In the genomic region with DNA sequence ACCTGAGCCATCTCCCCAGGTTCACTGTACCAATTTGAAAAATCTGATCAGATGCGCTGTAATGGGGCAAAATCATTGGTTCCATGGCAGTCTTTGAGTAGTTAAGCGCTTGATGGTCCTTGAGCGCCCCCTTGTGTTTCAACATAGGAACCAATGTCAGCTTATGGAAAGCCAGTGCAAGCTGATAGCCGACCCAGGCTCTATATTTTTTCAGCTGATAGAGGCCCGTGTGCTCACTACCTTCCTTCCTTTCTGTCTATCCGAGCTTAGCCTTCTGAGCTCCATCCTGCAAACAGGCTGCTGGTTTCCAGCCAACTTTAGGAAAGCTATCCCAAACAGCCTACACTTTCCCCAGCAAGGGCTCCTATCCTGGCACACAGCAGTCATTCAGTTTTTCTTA, we compare ENCODE assay signal across 8 mouse cellular contexts. TPM values are rescaled to one million over a fixed set of nuclear protein-coding genes. Genes with fewer than 3 reads are reported as not detected.
DNase-seq lines count a peak whose midpoint lies in the region; ATAC-seq and TF ChIP-seq lines count a peak whose summit lies in the region.

No protein-coding gene starts in this region.

- H3K9me3 ChIP-seq in kidney, embryonic 14.5 days (ENCODE audit: control insufficient read depth, low read length), result no peaks in the 10 kb centered on the region
- no peaks in the 10 kb centered on the region for H3K9me3 ChIP-seq in midbrain, postnatal 0 days (ENCODE audit: low read length)
- H3K9me3 ChIP-seq in stomach, embryonic 14.5 days (ENCODE audit: control insufficient read depth, low read depth, low read length), result no peaks in the 10 kb centered on the region

- H3K27ac ChIP-seq in kidney, embryonic 14.5 days (ENCODE audit: low read depth, low read length), result no peak overlapping the region
- no peak overlapping the region for H3K27ac ChIP-seq in midbrain, postnatal 0 days (ENCODE audit: low read depth, low read length)
- no peak overlapping the region for H3K27ac ChIP-seq in stomach, embryonic 14.5 days (ENCODE audit: low read length)

- no peak overlapping the region for H3K9ac ChIP-seq in kidney, embryonic 14.5 days (ENCODE audit: low read depth, low read length)
- no peak overlapping the region for H3K9ac ChIP-seq in midbrain, postnatal 0 days (replicated peaks; ENCODE audit: low read length, poor library complexity, severe bottlenecking)
- no peak overlapping the region; the same call in 1 of the 2 replicates for H3K9ac ChIP-seq in stomach, embryonic 14.5 days (replicated peaks; ENCODE audit: low read depth, low read length)

- ATAC-seq in kidney, embryonic 14.5 days (ENCODE audit: low FRiP score, low TSS enrichment), result no peak
- ATAC-seq in common myeloid progenitor, adult 5-6 weeks (replicated peaks; ENCODE audit: low read depth, poor library complexity, severe bottlenecking), result peak; percentile 82
- ATAC-seq in hematopoietic stem cell, adult 5-6 weeks (replicated peaks in 1 of 2; ENCODE audit: insufficient read depth in 1 of 2, low FRiP score in 2 of 2, low TSS enrichment in 1 of 2, low read depth in 1 of 2, poor library complexity in 2 of 2, severe bottlenecking in 2 of 2), result peak; percentile 58 to 77
- ATAC-seq in midbrain, postnatal 0 days (ENCODE audit: low FRiP score), result no peak
- 0 out of 2 replicates have a peak, but pooled peaks have one; percentile 15 for ATAC-seq in stomach, embryonic 14.5 days (ENCODE audit: insufficient number of reproducible peaks, insufficient read depth, low FRiP score, low read depth)

- H3K4me1 ChIP-seq in kidney, embryonic 14.5 days (ENCODE audit: control insufficient read depth, insufficient read depth, low read length), result no peaks in the 10 kb centered on the region
- H3K4me1 ChIP-seq in midbrain, postnatal 0 days (ENCODE audit: insufficient read depth, low read length), result no peaks in the 10 kb centered on the region
- H3K4me1 ChIP-seq in stomach, embryonic 14.5 days (ENCODE audit: control insufficient read depth, insufficient read depth, low read length), result 0 out of 2 replicates have a peak, but pooled peaks cover 3% of the 10 kb centered on the region

- peaks cover 11% of the 10 kb centered on the region for H3K27me3 ChIP-seq in kidney, embryonic 14.5 days (ENCODE audit: control insufficient read depth, insufficient read depth, low read length)
- H3K27me3 ChIP-seq in midbrain, postnatal 0 days (ENCODE audit: insufficient read depth, low read length), result 0 out of 2 replicates have a peak, but pooled peaks cover 7% of the 10 kb centered on the region
- H3K27me3 ChIP-seq in stomach, embryonic 14.5 days (ENCODE audit: control insufficient read depth, insufficient read depth, low read length), result 0 out of 2 replicates have a peak, but pooled peaks cover 2% of the 10 kb centered on the region

- intact Hi-C loops in left cerebral cortex, postnatal 10 days (cut with DNase I), result loop anchor here (2.0 to 5.0 kb wide), 2 partner anchors 61 to 178 kb away; a partner anchor contains a TSS

- H3K36me3 ChIP-seq in kidney, embryonic 14.5 days (ENCODE audit: control insufficient read depth, insufficient read depth, low read length), result no peaks in the 10 kb centered on the region
- H3K36me3 ChIP-seq in midbrain, postnatal 0 days (ENCODE audit: insufficient read depth, low read length), result no peaks in the 10 kb centered on the region
- H3K36me3 ChIP-seq in stomach, embryonic 14.5 days (ENCODE audit: control insufficient read depth, insufficient read depth, low read length), result no peaks in the 10 kb centered on the region

- H3K4me3 ChIP-seq in kidney, embryonic 14.5 days (ENCODE audit: low read length), result no peak overlapping the region
- H3K4me3 ChIP-seq in midbrain, postnatal 0 days (ENCODE audit: low read depth, low read length), result no peak overlapping the region
- no peak overlapping the region for H3K4me3 ChIP-seq in stomach, embryonic 14.5 days (ENCODE audit: low read depth, low read length)

- no peak overlapping the region for H3K4me2 ChIP-seq in kidney, embryonic 14.5 days (replicated peaks; ENCODE audit: low read depth, low read length)
- H3K4me2 ChIP-seq in midbrain, postnatal 0 days (ENCODE audit: low read depth, low read length, poor library complexity, severe bottlenecking), result no peak overlapping the region
- H3K4me2 ChIP-seq in stomach, embryonic 14.5 days (replicated peaks; ENCODE audit: low read depth, low read length), result no peak overlapping the region

- peak; percentile 88 for TF ChIP-seq CTCF in midbrain, postnatal 0 days (IDR thresholded peaks at IDR 0.05)

- 4% methylated on average over 6 of the region's 6 CpGs for WGBS in kidney, embryonic 14.5 days
- 6% methylated on average over 6 of the region's 6 CpGs for WGBS in midbrain, postnatal 0 days
- 6% methylated on average over 6 of the region's 6 CpGs for WGBS in stomach, embryonic 14.5 days

- peak; percentile 62 for DNase-seq in kidney, adult 18-20 months
- DNase-seq in adrenal gland, adult (ENCODE audit: inconsistent age in 2 of 2, low spot score in 1 of 2), result peak; percentile 61 to 88
- DNase-seq in left cerebral cortex, postnatal 10 days (ENCODE audit: extremely low spot score in 1 of 2, low spot score in 2 of 2), result peak; percentile 77
- peak; percentile 92 for DNase-seq in midbrain, postnatal 0 days (ENCODE audit: low spot score)

RNA-seq across cellular contexts. Expression of a gene that starts 7.4 kb away (rescaled TPM):
- polyA plus RNA-seq in kidney, embryonic 14.5 days (2014; fragmentation: Nextera tagmentation; extraction: Ambion mirVana), result 0.10 and 0.45 TPM in 2 replicates
- total RNA-seq in common myeloid progenitor, adult 5-6 weeks (2017), result not detected in 2 replicates
- not detected in 2 replicates for total RNA-seq in hematopoietic stem cell, adult 5-6 weeks (2017)
- total RNA-seq in left cerebral cortex, postnatal 10 days (2021), result 1 to 10 TPM; 3.3 TPM
- 0.24 and 1.2 TPM in 2 replicates for total RNA-seq in midbrain, postnatal 0 days (2014; rRNA removed)
- polyA plus RNA-seq in midbrain, postnatal 0 days (2015; fragmentation: Nextera tagmentation; extraction: Ambion mirVana), result 0.13 and 0.25 TPM in 2 replicates
- polyA plus RNA-seq in stomach, embryonic 14.5 days (2014; fragmentation: Nextera tagmentation; extraction: Ambion mirVana), result 0.20 TPM in 1 of 2 replicates, not detected in the other

RNA-seq across cellular contexts. Expression of a gene that starts 33.0 kb away (rescaled TPM):
- 11.8 and 19.2 TPM in 2 replicates for polyA plus RNA-seq in kidney, embryonic 14.5 days (2014; fragmentation: Nextera tagmentation; extraction: Ambion mirVana)
- 24.5 and 25.7 TPM in 2 replicates for total RNA-seq in common myeloid progenitor, adult 5-6 weeks (2017)
- total RNA-seq in hematopoietic stem cell, adult 5-6 weeks (2017), result 25.6 and 29.5 TPM in 2 replicates
- total RNA-seq in left cerebral cortex, postnatal 10 days (2021), result 1 to 10 TPM; 8.3 to 8.9 TPM
- 11.2 and 12.4 TPM in 2 replicates for total RNA-seq in midbrain, postnatal 0 days (2014; rRNA removed)
- 13.2 and 14.7 TPM in 2 replicates for polyA plus RNA-seq in midbrain, postnatal 0 days (2015; fragmentation: Nextera tagmentation; extraction: Ambion mirVana)
- polyA plus RNA-seq in stomach, embryonic 14.5 days (2014; fragmentation: Nextera tagmentation; extraction: Ambion mirVana), result 16.5 and 16.7 TPM in 2 replicates

RNA-seq across cellular contexts. Expression of a gene that starts 33.1 kb away (rescaled TPM):
- 27.0 and 27.7 TPM in 2 replicates for polyA plus RNA-seq in kidney, embryonic 14.5 days (2014; fragmentation: Nextera tagmentation; extraction: Ambion mirVana)
- 13.6 and 15.1 TPM in 2 replicates for total RNA-seq in common myeloid progenitor, adult 5-6 weeks (2017)
- 11.7 and 13.2 TPM in 2 replicates for total RNA-seq in hematopoietic stem cell, adult 5-6 weeks (2017)
- 10 to 100 TPM; 23.0 to 26.1 TPM for total RNA-seq in left cerebral cortex, postnatal 10 days (2021)
- 23.7 and 28.6 TPM in 2 replicates for total RNA-seq in midbrain, postnatal 0 days (2014; rRNA removed)
- 25.9 and 28.1 TPM in 2 replicates for polyA plus RNA-seq in midbrain, postnatal 0 days (2015; fragmentation: Nextera tagmentation; extraction: Ambion mirVana)
- 30.6 and 31.7 TPM in 2 replicates for polyA plus RNA-seq in stomach, embryonic 14.5 days (2014; fragmentation: Nextera tagmentation; extraction: Ambion mirVana)

Comparison
In these comparisons a context has a peak if more than half of its experiments do, and no peak if none do; other contexts are left out.
1. ATAC-seq: peak in common myeloid progenitor, adult 5-6 weeks (single experiment), hematopoietic stem cell, adult 5-6 weeks (2 of 2) and stomach, embryonic 14.5 days (single experiment); none in kidney, embryonic 14.5 days (single experiment) and midbrain, postnatal 0 days (single experiment).
2. Peak in every context shown above with its lines, with median percentiles within 50 percentile points of each other: DNase-seq.